Mouse (Mus musculus): ENCODE measurements around the gene Epdr1. TPM values are rescaled to one million over a fixed set of nuclear protein-coding genes. Genes with fewer than 3 reads are reported as not detected.
"Not testable (repeated sequence)": the region's sequence is repeated elsewhere in the genome, so short reads cannot be mapped to it uniquely, and the experiment has no call there.

The Epdr1 gene
- polyA plus RNA-seq, 1 experiment from 2014 or later, result 13.7 TPM

- no peak for ATAC-seq (ENCODE audit: insufficient read depth)
- Histone ChIP-seq H3K9me3 (replicated peaks) (no peaks in the 10 kb centered on the region), H3K4me2 (no peak overlapping the region), H3K9ac (no peak overlapping the region), H3K36me3 (replicated peaks) (no peaks in the 10 kb centered on the region), H3K27ac (replicated peaks) (no peak overlapping the region), H3K4me3 (replicated peaks) (no peak overlapping the region), H3K27me3 (no peaks in the 10 kb centered on the region), H3K4me1 (replicated peaks) (peaks cover 2% of the 10 kb centered on the region; the same call in 1 of the 2 replicates)
- WGBS (ENCODE audit: insufficient replicate concordance), result 68% methylated on average over 1 of the region's 1 CpGs
Observed at GRCm38 (mm10) chr13:19603719-19604118, 16.0 kb downstream of the Epdr1 start.

GRCm38 (mm10) chr13:19602531-19602930 lies 17.2 kb downstream of the Epdr1 start:
- Histone ChIP-seq H3K36me3 (replicated peaks) (no peaks in the 10 kb centered on the region), H3K4me1 (replicated peaks) (no peaks in the 10 kb centered on the region; the same call in 1 of the 2 replicates), H3K9me3 (replicated peaks) (no peaks in the 10 kb centered on the region), H3K4me2 (no peak overlapping the region), H3K9ac (no peak overlapping the region), H3K27ac (replicated peaks) (no peak overlapping the region), H3K27me3 (no peaks in the 10 kb centered on the region), H3K4me3 (replicated peaks) (no peak overlapping the region)
- ATAC-seq (ENCODE audit: insufficient read depth), result no peak
- 65% methylated on average over 1 of the region's 1 CpGs for WGBS (ENCODE audit: insufficient replicate concordance)

GRCm38 (mm10) chr13:19599242-19599641 lies 20.5 kb downstream of the Epdr1 start:
- no peak overlapping the region for H3K4me3 ChIP-seq (replicated peaks)
- H3K4me1 ChIP-seq (replicated peaks), result no peaks in the 10 kb centered on the region; the same call in 1 of the 2 replicates
- ATAC-seq (ENCODE audit: insufficient read depth), result no peak
- no peak overlapping the region for H3K27ac ChIP-seq (replicated peaks)
- H3K4me2 ChIP-seq, result no peak overlapping the region
- 69% methylated on average over 6 of the region's 6 CpGs for WGBS (ENCODE audit: insufficient replicate concordance)
- H3K27me3 ChIP-seq, result no peaks in the 10 kb centered on the region
- H3K36me3 ChIP-seq (replicated peaks), result no peaks in the 10 kb centered on the region
- H3K9ac ChIP-seq, result no peak overlapping the region
- no peaks in the 10 kb centered on the region for H3K9me3 ChIP-seq (replicated peaks)

- H3K4me1 ChIP-seq (replicated peaks), result no peaks in the 10 kb centered on the region
- no peak overlapping the region for H3K4me3 ChIP-seq (replicated peaks)
- H3K9ac ChIP-seq, result no peak overlapping the region
- H3K9me3 ChIP-seq (replicated peaks), result no peaks in the 10 kb centered on the region
- H3K36me3 ChIP-seq (replicated peaks), result no peaks in the 10 kb centered on the region
- no peak overlapping the region for H3K4me2 ChIP-seq
- 65% methylated on average over 1 of the region's 1 CpGs for WGBS (ENCODE audit: insufficient replicate concordance)
- H3K27ac ChIP-seq (replicated peaks), result no peak overlapping the region
- ATAC-seq (ENCODE audit: insufficient read depth), result no peak
- no peaks in the 10 kb centered on the region for H3K27me3 ChIP-seq
Observed at GRCm38 (mm10) chr13:19595141-19595540, 24.6 kb downstream of the Epdr1 start.

- no peak overlapping the region for H3K4me3 ChIP-seq (replicated peaks)
- no peak overlapping the region for H3K27ac ChIP-seq (replicated peaks)
- no peaks in the 10 kb centered on the region for H3K9me3 ChIP-seq (replicated peaks)
- H3K9ac ChIP-seq, result no peak overlapping the region
- no peak for ATAC-seq (ENCODE audit: insufficient read depth)
- no peaks in the 10 kb centered on the region for H3K4me1 ChIP-seq (replicated peaks)
- no peak overlapping the region for H3K4me2 ChIP-seq
- no peaks in the 10 kb centered on the region for H3K27me3 ChIP-seq
- no peaks in the 10 kb centered on the region for H3K36me3 ChIP-seq (replicated peaks)
- WGBS (ENCODE audit: insufficient replicate concordance), result 68% methylated on average over 3 of the region's 3 CpGs
Observed at GRCm38 (mm10) chr13:19590996-19591759, 28.5 kb downstream of the Epdr1 start.

- 33% methylated on average over 3 of the region's 3 CpGs for WGBS (ENCODE audit: insufficient replicate concordance)
- Histone ChIP-seq H3K4me2 (peak overlapping the region; percentile 6; the same call in 1 of the 2 replicates), H3K4me1 (replicated peaks) (peaks cover 18% of the 10 kb centered on the region), H3K4me3 (replicated peaks) (no peak overlapping the region), H3K9me3 (replicated peaks) (no peaks in the 10 kb centered on the region), H3K36me3 (replicated peaks) (no peaks in the 10 kb centered on the region), H3K9ac (no peak overlapping the region), H3K27me3 (no peaks in the 10 kb centered on the region), H3K27ac (replicated peaks) (no peak overlapping the region)
- ATAC-seq (ENCODE audit: insufficient read depth), result peak; percentile 88
Observed at GRCm38 (mm10) chr13:19575947-19576346, 43.8 kb downstream of the Epdr1 start.

DNA sequence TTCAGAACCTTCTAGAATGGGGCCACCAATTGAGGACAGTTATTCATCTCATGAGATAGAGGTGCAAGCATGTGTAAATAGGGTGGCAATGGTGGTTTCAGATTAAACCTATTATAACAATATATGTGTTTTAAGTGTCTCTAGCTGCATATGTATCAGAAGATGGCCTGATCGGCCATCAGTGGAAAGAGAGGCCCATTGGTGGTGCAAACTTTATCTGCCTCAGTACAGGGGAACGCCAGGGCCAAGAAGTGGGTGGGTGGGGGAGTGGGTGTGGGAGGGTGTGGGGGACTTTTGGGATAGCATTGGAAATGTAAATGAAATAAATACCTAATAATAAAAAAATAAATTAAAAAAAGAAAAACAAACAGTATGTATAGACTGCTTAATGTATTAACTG lies 45.0 kb downstream of the Epdr1 start:
- WGBS (ENCODE audit: insufficient replicate concordance), result 24% methylated on average over 2 of the region's 2 CpGs
- not testable (repeated sequence) for ATAC-seq (ENCODE audit: insufficient read depth); H3K9ac ChIP-seq; H3K4me2 ChIP-seq; H3K9me3 ChIP-seq (replicated peaks); H3K27me3 ChIP-seq; H3K27ac ChIP-seq (replicated peaks); H3K36me3 ChIP-seq (replicated peaks); H3K4me3 ChIP-seq (replicated peaks)
- H3K4me1 ChIP-seq (replicated peaks), result peaks cover 18% of the 10 kb centered on the region

DNA sequence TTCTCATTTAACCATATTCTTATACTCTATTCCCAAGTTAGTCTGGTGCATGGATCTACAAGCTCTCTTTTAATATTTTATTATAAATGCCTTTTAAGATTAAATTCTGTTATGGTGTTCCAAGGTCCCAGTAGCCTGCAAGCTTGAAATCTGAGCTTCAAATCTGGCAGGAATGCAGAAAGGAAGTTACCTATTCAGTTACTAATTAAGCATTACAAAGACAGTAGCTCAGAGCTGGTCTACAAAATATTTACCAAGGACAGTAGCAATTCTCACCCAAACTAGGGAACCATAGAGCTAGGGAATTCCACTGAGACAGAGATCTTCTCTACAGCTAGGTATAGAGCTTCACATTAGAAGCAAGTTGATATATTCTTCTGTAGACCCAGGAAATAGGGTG lies 49.6 kb downstream of the Epdr1 start:
- H3K27me3 ChIP-seq; H3K4me2 ChIP-seq; H3K9me3 ChIP-seq (replicated peaks); H3K4me3 ChIP-seq (replicated peaks); ATAC-seq (ENCODE audit: insufficient read depth); H3K4me1 ChIP-seq (replicated peaks); H3K27ac ChIP-seq (replicated peaks); H3K36me3 ChIP-seq (replicated peaks); H3K9ac ChIP-seq: not testable (repeated sequence)

DNA sequence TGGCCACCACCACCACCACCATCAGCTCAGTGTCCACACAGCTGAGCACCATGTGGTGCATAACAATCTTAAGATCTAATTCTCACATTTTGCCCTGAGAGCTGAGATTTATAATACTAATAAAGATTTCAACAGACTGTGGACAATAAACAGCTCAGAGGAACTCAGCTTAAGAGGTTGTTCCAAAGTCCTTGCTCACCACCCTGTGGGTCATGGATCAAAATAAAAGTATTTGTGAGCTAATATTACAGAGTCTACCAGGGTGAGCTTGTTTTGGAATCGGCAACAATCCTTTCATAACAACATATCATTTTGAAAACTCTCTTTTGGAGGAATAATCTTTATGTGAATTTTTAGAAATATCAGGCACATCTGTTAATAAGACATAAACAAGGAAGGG lies 57.2 kb downstream of the Epdr1 start:
- Histone ChIP-seq H3K4me2 (no peak overlapping the region), H3K36me3 (replicated peaks) (no peaks in the 10 kb centered on the region), H3K4me3 (replicated peaks) (no peak overlapping the region), H3K9ac (no peak overlapping the region), H3K27ac (replicated peaks) (no peak overlapping the region), H3K9me3 (replicated peaks) (no peaks in the 10 kb centered on the region), H3K4me1 (replicated peaks) (no peaks in the 10 kb centered on the region), H3K27me3 (no peaks in the 10 kb centered on the region)
- WGBS (ENCODE audit: insufficient replicate concordance), result 62% methylated on average over 1 of the region's 1 CpGs
- ATAC-seq (ENCODE audit: insufficient read depth), result no peak

DNA sequence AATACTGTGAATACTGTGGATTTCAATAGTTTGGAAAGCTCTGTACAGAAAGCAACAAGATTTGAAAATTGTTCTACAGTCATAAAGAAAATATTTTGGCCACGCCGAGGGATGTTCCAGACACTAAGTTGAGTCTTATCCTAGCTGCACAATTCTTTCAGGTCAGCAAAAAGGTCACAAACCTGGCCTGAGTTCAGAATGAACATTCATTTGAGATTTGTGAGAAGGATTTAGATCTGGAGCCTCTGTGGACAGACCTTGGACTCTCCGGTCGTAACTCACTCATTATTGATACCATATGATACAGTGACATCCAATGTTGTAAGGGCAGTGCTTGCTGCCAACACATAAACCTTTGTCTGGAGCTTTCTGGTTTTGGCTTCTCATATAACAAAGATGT lies 64.3 kb downstream of the Epdr1 start:
- no peak overlapping the region for H3K9ac ChIP-seq
- no peak overlapping the region for H3K4me2 ChIP-seq
- WGBS (ENCODE audit: insufficient replicate concordance), result 88% methylated on average over 4 of the region's 4 CpGs
- H3K4me1 ChIP-seq (replicated peaks), result no peaks in the 10 kb centered on the region
- no peaks in the 10 kb centered on the region for H3K36me3 ChIP-seq (replicated peaks)
- H3K9me3 ChIP-seq (replicated peaks), result no peaks in the 10 kb centered on the region
- no peak overlapping the region for H3K27ac ChIP-seq (replicated peaks)
- no peak for ATAC-seq (ENCODE audit: insufficient read depth)
- no peak overlapping the region for H3K4me3 ChIP-seq (replicated peaks)
- no peaks in the 10 kb centered on the region for H3K27me3 ChIP-seq

All from liver, embryonic 15.5 days (tissue).